Comparison of ENCODE assay signal across 21 mouse cellular contexts in genomic region chr10:21982303-21982702, GRCm38 (mm10).
DNase-seq lines count a peak whose midpoint lies in the region; TF ChIP-seq lines count a peak whose summit lies in the region.
"Had no signal": no experiment of that assay in that cellular context is flagged by ENCODE, and none has a peak within 500 bp of the region (broad histone marks: within the 10 kb centered on the region; RNA-seq: fewer than 3 reads in every experiment).

No protein-coding gene starts in this region.

- no peaks in the 10 kb centered on the region for H3K9me3 ChIP-seq in ES-E14 (ENCODE audit: control insufficient read depth, insufficient read depth, low read depth, low read length)
- no peaks in the 10 kb centered on the region for H3K9me3 ChIP-seq in heart, embryonic 10.5 days
- H3K9me3 ChIP-seq: embryonic facial prominence, embryonic 13.5 days; forebrain, embryonic 12.5 days; hindbrain, embryonic 12.5 days had no signal

- peak overlapping the region; percentile 85 for H3K27ac ChIP-seq in ES-E14 (ENCODE audit: insufficient read depth, low read depth, low read length, poor library complexity, severe bottlenecking)
- no peak overlapping the region for H3K27ac ChIP-seq in heart, embryonic 10.5 days
- H3K27ac ChIP-seq: embryonic facial prominence, embryonic 13.5 days; forebrain, embryonic 12.5 days; hindbrain, embryonic 12.5 days had no signal

- no peak overlapping the region; the same call in 1 of the 2 replicates for H3K9ac ChIP-seq in ES-E14 (ENCODE audit: insufficient read depth, low read depth, low read length, poor library complexity, severe bottlenecking)
- H3K9ac ChIP-seq: embryonic facial prominence, embryonic 13.5 days; forebrain, embryonic 12.5 days; forebrain, postnatal 0 days; hindbrain, embryonic 12.5 days had no signal

- in situ Hi-C loops in ES-E14 (cut with MboI; ENCODE audit: low sequenced_read_pairs in 2 of 2, unreplicated experiment in 2 of 2), result no loop called here

- 0 out of 4 replicates have a peak overlapping the region, but pooled peaks of 1 of the 2 experiments have one; percentile 9 for H3K4me3 ChIP-seq in ES-E14 (ENCODE audit: insufficient read depth in 1 of 2, low read depth in 1 of 2, low read length in 2 of 2, poor library complexity in 1 of 2, severe bottlenecking in 1 of 2)
- no peak overlapping the region for H3K4me3 ChIP-seq in heart, embryonic 10.5 days
- H3K4me3 ChIP-seq: embryonic facial prominence, embryonic 13.5 days; forebrain, embryonic 12.5 days; hindbrain, embryonic 12.5 days had no signal

- H3K27me3 ChIP-seq in heart, embryonic 10.5 days (ENCODE audit: insufficient read depth, poor library complexity, severe bottlenecking), result no peaks in the 10 kb centered on the region
- H3K27me3 ChIP-seq: embryonic facial prominence, embryonic 13.5 days; forebrain, embryonic 12.5 days; hindbrain, embryonic 12.5 days; Patski had no signal

- 73% methylated on average over 2 of the region's 2 CpGs for WGBS in heart, embryonic 10.5 days

- no peaks in the 10 kb centered on the region for H3K36me3 ChIP-seq in ES-E14 (ENCODE audit: control insufficient read depth, insufficient read depth, low read length, poor library complexity, severe bottlenecking)
- H3K36me3 ChIP-seq in heart, embryonic 10.5 days, result no peaks in the 10 kb centered on the region
- H3K36me3 ChIP-seq: embryonic facial prominence, embryonic 13.5 days; forebrain, embryonic 12.5 days; hindbrain, embryonic 12.5 days had no signal

- peak; percentile 31 for DNase-seq in thymus, postnatal 14 days
- no peak for DNase-seq in thymus, adult 18-20 months
- DNase-seq in ES-E14 (ENCODE audit: low read depth, low spot score), result no peak
- DNase-seq in induced T-regulatory cell, adult 2 months (ENCODE audit: low read depth), result peak; percentile 44
- DNase-seq in thymus, postnatal 4 days, result peak; percentile 31
- DNase-seq in adrenal gland, postnatal 25 days, result no peak
- no peak for DNase-seq in ovary, postnatal 10 days (ENCODE audit: low spot score)
- no peak for DNase-seq in heart, embryonic 10.5 days (ENCODE audit: low spot score)
- DNase-seq: adrenal gland, postnatal 10 days; cerebellum, adult 11-12 months; cerebellum, adult 9-10 months; cerebellum, postnatal 25 days; forebrain, postnatal 0 days; gastrocnemius, postnatal 36 days; heart, adult 11 months; heart, postnatal 10 days; heart, postnatal 4 days had no signal

- H3K4me1 ChIP-seq in ES-E14 (ENCODE audit: control insufficient read depth in 2 of 2, insufficient read depth in 2 of 2, low read length in 2 of 2, poor library complexity in 1 of 2), result peaks cover 16% of the 10 kb centered on the region in 2 experiments
- peaks cover 2% of the 10 kb centered on the region; the same call in 1 of the 2 replicates for H3K4me1 ChIP-seq in heart, embryonic 10.5 days
- H3K4me1 ChIP-seq: embryonic facial prominence, embryonic 13.5 days; forebrain, embryonic 12.5 days; hindbrain, embryonic 12.5 days had no signal

TF ChIP-seq in ES-E14, 5 proteins besides CTCF, POLR2A, EP300 and RAD21:
- no peak for TF ChIP-seq ZNF384 (IDR thresholded peaks at IDR 0.05; ENCODE audit: low read depth, low read length)
- no peak for TF ChIP-seq ZC3H11A (IDR thresholded peaks at IDR 0.05; ENCODE audit: borderline replicate concordance, low read depth, low read length)
- TF ChIP-seq MAFK (IDR thresholded peaks at IDR 0.05; ENCODE audit: insufficient read depth, low read depth, low read length), result no peak
- no peak for TF ChIP-seq CHD2 (IDR thresholded peaks at IDR 0.05; ENCODE audit: low read depth, low read length)
- no peak for TF ChIP-seq HCFC1 (IDR thresholded peaks at IDR 0.05; ENCODE audit: borderline replicate concordance, insufficient read depth, low read length)

Comparison
In these comparisons a context has a peak if more than half of its experiments do, and no peak if none do; other contexts are left out.
1. DNase-seq: peak in thymus, postnatal 14 days (single experiment), induced T-regulatory cell, adult 2 months (single experiment) and thymus, postnatal 4 days (single experiment); none in thymus, adult 18-20 months (0 of 2), ES-E14 (single experiment), adrenal gland, postnatal 25 days (single experiment), ovary, postnatal 10 days (single experiment) and heart, embryonic 10.5 days (single experiment).